In genomic region chr3:89774236-89774960, GRCm38 (mm10) we compare ENCODE assay signal across 1 mouse cellular context.
A peak's percentile ranks its signal among the peaks of the same experiment; 100 is the strongest.
TF ChIP-seq lines count a peak whose summit lies in the region.

No protein-coding gene starts in this region.

TF ChIP-seq in MEL, 35 proteins besides CTCF, POLR2A, EP300 and RAD21:
- TF ChIP-seq JUND (IDR thresholded peaks at IDR 0.05; ENCODE audit: low read depth, low read length) (no peak), ETS1 (IDR thresholded peaks at IDR 0.05; ENCODE audit: low read depth, low read length) (peak; percentile 43; the same call in 1 of the 2 replicates), USF1 (IDR thresholded peaks at IDR 0.05; ENCODE audit: low read depth, low read length) (no peak), SIN3A (IDR thresholded peaks at IDR 0.05; ENCODE audit: low read length) (peak; percentile 84), USF2 (IDR thresholded peaks at IDR 0.05; ENCODE audit: borderline replicate concordance in 1 of 2, insufficient read depth in 1 of 2, low read depth in 1 of 2, low read length in 2 of 2) (no peak), SMC3 (IDR thresholded peaks at IDR 0.05; ENCODE audit: low read depth, low read length) (no peak), MAX (IDR thresholded peaks at IDR 0.05; ENCODE audit: low read length) (no peak), HCFC1 (IDR thresholded peaks at IDR 0.05; ENCODE audit: low read depth, low read length) (0 out of 2 replicates have a peak, but pooled peaks have one; percentile 47), ZKSCAN1 (IDR thresholded peaks at IDR 0.05; ENCODE audit: low read depth, low read length) (no peak), ZC3H11A (IDR thresholded peaks at IDR 0.05; ENCODE audit: low read depth, low read length) (no peak), CHD2 (IDR thresholded peaks at IDR 0.05; ENCODE audit: low read length) (no peak), MXI1 (IDR thresholded peaks at IDR 0.05; ENCODE audit: low read depth, low read length) (peak; percentile 86; the same call in 1 of the 2 replicates), MAZ (IDR thresholded peaks at IDR 0.05; ENCODE audit: low read depth, low read length) (0 out of 2 replicates have a peak, but pooled peaks have one; percentile 36), NELFE (IDR thresholded peaks at IDR 0.05; ENCODE audit: low read depth, low read length) (peak; percentile 59; the same call in 1 of the 2 replicates), E2F4 (IDR thresholded peaks at IDR 0.05; ENCODE audit: borderline replicate concordance, low read depth, low read length) (no peak), TBP (IDR thresholded peaks at IDR 0.05; ENCODE audit: low read depth, low read length) (peak; percentile 78), NRF1 (IDR thresholded peaks at IDR 0.05; ENCODE audit: insufficient read depth, low read depth, low read length, poor library complexity, severe bottlenecking) (no peak), POLR2AphosphoS5 (IDR thresholded peaks at IDR 0.05; ENCODE audit: borderline replicate concordance, low read depth, low read length) (no peak; the same call in 1 of the 2 replicates), KAT2A (conservative IDR thresholded peaks at IDR 0.05; ENCODE audit: low read depth, low read length) (no peak), MYB (IDR thresholded peaks at IDR 0.05; ENCODE audit: low read depth, low read length) (no peak), TAL1 (IDR thresholded peaks at IDR 0.05; ENCODE audit: low read length) (peak; percentile 79), MAFK (IDR thresholded peaks at IDR 0.05; ENCODE audit: borderline replicate concordance, low read depth, low read length) (no peak), GABPA (IDR thresholded peaks at IDR 0.05; ENCODE audit: low read depth, low read length) (no peak), ELF1 (IDR thresholded peaks at IDR 0.05; ENCODE audit: low read depth, low read length) (peak; percentile 44; the same call in 1 of the 2 replicates), TCF12 (IDR thresholded peaks at IDR 0.05; ENCODE audit: low read depth, low read length) (peak; percentile 42), POLR2AphosphoS2 (IDR thresholded peaks at IDR 0.05; ENCODE audit: low read length) (no peak; the same call in 1 of the 2 replicates), GATA1 (IDR thresholded peaks at IDR 0.05; ENCODE audit: low read depth, low read length) (peak; percentile 16; the same call in 1 of the 2 replicates), CHD1 (IDR thresholded peaks at IDR 0.05; ENCODE audit: low read depth, low read length) (no peak), BHLHE40 (IDR thresholded peaks at IDR 0.05; ENCODE audit: borderline replicate concordance, low read depth, low read length) (no peak), ZMIZ1 (IDR thresholded peaks at IDR 0.05; ENCODE audit: low read depth, low read length) (0 out of 2 replicates have a peak, but pooled peaks have one; percentile 53), ZNF384 (IDR thresholded peaks at IDR 0.05; ENCODE audit: low read depth, low read length) (no peak), RCOR1 (IDR thresholded peaks at IDR 0.05; ENCODE audit: low read depth, low read length) (no peak), MYC (IDR thresholded peaks at IDR 0.05; ENCODE audit: low read depth, low read length) (peak; percentile 76; the same call in 1 of the 2 replicates), UBTF (IDR thresholded peaks at IDR 0.05; ENCODE audit: borderline replicate concordance, insufficient read depth, low read depth, low read length) (no peak), MEF2A (IDR thresholded peaks at IDR 0.05; ENCODE audit: extremely low read depth, insufficient replicate concordance, low read depth, low read length, poor library complexity, severe bottlenecking) (no peak)
